Mouse (Mus musculus) bone marrow macrophage, adult 2 months (primary cell): ENCODE measurements at regions not wholly inside any gene's neighbourhood (a gene's known extent, or its start where the extent isn't known, plus 50 kb on each side); places are given as distances from the start of the nearest gene placed in this dataset.

Experiments
- CTCF ChIP-seq: IDR thresholded peaks from 2 replicates; pipeline ENCODE4 v1.5.1; 2012; ENCODE audit warnings: low read depth, mild to moderate bottlenecking, low read length, moderate library complexity
- POLR2A ChIP-seq: IDR thresholded peaks from 2 replicates; pipeline ENCODE4 v1.6.1; 2012; ENCODE audit warnings: mild to moderate bottlenecking, low read depth, low read length, borderline replicate concordance

- no peak for TF ChIP-seq CTCF
- TF ChIP-seq POLR2A, result no peak
Observed at GRCm38 (mm10) chr13:60308062-60308801, 131.1 kb upstream of the Gas1 start.
